Mouse (Mus musculus): ENCODE data around the gene Slc25a54. TPM values are rescaled to one million over a fixed set of nuclear protein-coding genes. Genes with fewer than 3 reads are reported as not detected.

Slc25a54 gene
- polyA plus RNA-seq (2017; shearing (Covaris generic)) = not detected

GRCm38 (mm10) chr3:109080169-109080568 lies at the start of gene Slc25a54:
TSS of gene Slc25a54 (plus strand) at chr3:109080469.

GRCm38 (mm10) chr3:109122641-109123530 lies 42.6 kb downstream of the Slc25a54 start, which contains the start of gene Slc25a24:
TSS of gene Slc25a24 (plus strand) at chr3:109123149.

Other genes starting within 250 kb of the Slc25a54 start
- 68.8 TPM for gene Stxbp3, start 239.9 kb upstream of the Slc25a54 start, polyA plus RNA-seq (2017; shearing (Covaris generic))
- 0.33 TPM for gene Fndc7, start 190.5 kb upstream of the Slc25a54 start, polyA plus RNA-seq (2017; shearing (Covaris generic))
- 76.4 TPM for gene Prpf38b, start 168.7 kb upstream of the Slc25a54 start, polyA plus RNA-seq (2017; shearing (Covaris generic))
- 0.15 TPM for gene Henmt1, start 140.6 kb upstream of the Slc25a54 start, polyA plus RNA-seq (2017; shearing (Covaris generic))
- gene Gm9857, start 140.0 kb upstream of the Slc25a54 start, polyA plus RNA-seq (2017; shearing (Covaris generic)) = not detected
- gene Fam102b, start 52.9 kb upstream of the Slc25a54 start, polyA plus RNA-seq (2017; shearing (Covaris generic)) = 1.1 TPM
- 23.0 TPM for gene Slc25a24, start 42.7 kb downstream of the Slc25a54 start, polyA plus RNA-seq (2017; shearing (Covaris generic))